Mouse (Mus musculus): ENCODE measurements around the gene Cmtm7. TPM values are rescaled to one million over a fixed set of nuclear protein-coding genes. Genes with fewer than 3 reads are reported as not detected.

Cmtm7 gene
- polyA plus RNA-seq (2015; fragmentation: Nextera tagmentation; extraction: Ambion mirVana): 107 and 118 TPM in 2 replicates

- WGBS: 1% methylated on average over 54 of the region's 54 CpGs
- ATAC-seq (ENCODE audit: extremely low read depth, insufficient number of reproducible peaks, low FRiP score, low TSS enrichment): peak; percentile 69; the same call in 1 of the 2 replicates
- Histone ChIP-seq H3K4me1 (peaks cover 34% of the 10 kb centered on the region), H3K4me2 (peak within 1 kb of the TSS; percentile 94), H3K27ac (replicated peaks) (peak within 1 kb of the TSS; percentile 86), H3K4me3 (peak within 1 kb of the TSS; percentile 75), H3K9ac (peak within 1 kb of the TSS; percentile 86), H3K27me3 (replicated peaks) (no peaks in the 10 kb centered on the region), H3K36me3 (peaks cover 7% of the 10 kb centered on the region; the same call in 1 of the 2 replicates), H3K9me3 (no peaks in the 10 kb centered on the region)
Observed at GRCm38 (mm10) chr9:114781526-114782212, at the start of gene Cmtm7. Cmtm7 (minus strand) TSS chr9:114781856.

- 56% methylated on average over 7 of the region's 7 CpGs for WGBS
- H3K4me2 ChIP-seq: no peak overlapping the region
- H3K9me3 ChIP-seq: no peaks in the 10 kb centered on the region
- ATAC-seq (ENCODE audit: extremely low read depth, insufficient number of reproducible peaks, low FRiP score, low TSS enrichment): no peak
- H3K4me1 ChIP-seq: peaks cover 10% of the 10 kb centered on the region; the same call in 1 of the 2 replicates
- H3K4me3 ChIP-seq: no peak overlapping the region
- no peak overlapping the region for H3K9ac ChIP-seq
- H3K27ac ChIP-seq (replicated peaks): no peak overlapping the region
- no peaks in the 10 kb centered on the region for H3K36me3 ChIP-seq
- no peaks in the 10 kb centered on the region for H3K27me3 ChIP-seq (replicated peaks)
Observed at GRCm38 (mm10) chr9:114830351-114830750, 48.7 kb upstream of the Cmtm7 start.

GRCm38 (mm10) chr9:114829669-114830068, 48.0 kb upstream of the Cmtm7 start:
- H3K27ac ChIP-seq (replicated peaks): no peak overlapping the region
- H3K9ac ChIP-seq: no peak overlapping the region
- 84% methylated on average over 8 of the region's 8 CpGs for WGBS
- H3K4me2 ChIP-seq: no peak overlapping the region
- H3K27me3 ChIP-seq (replicated peaks): no peaks in the 10 kb centered on the region
- no peaks in the 10 kb centered on the region for H3K36me3 ChIP-seq
- peaks cover 10% of the 10 kb centered on the region; the same call in 1 of the 2 replicates for H3K4me1 ChIP-seq
- no peaks in the 10 kb centered on the region for H3K9me3 ChIP-seq
- ATAC-seq (ENCODE audit: extremely low read depth, insufficient number of reproducible peaks, low FRiP score, low TSS enrichment): no peak
- no peak overlapping the region for H3K4me3 ChIP-seq

- Histone ChIP-seq H3K27me3 (replicated peaks) (no peaks in the 10 kb centered on the region), H3K9me3 (no peaks in the 10 kb centered on the region), H3K27ac (replicated peaks) (no peak overlapping the region), H3K9ac (no peak overlapping the region), H3K4me3 (no peak overlapping the region), H3K4me1 (peaks cover 10% of the 10 kb centered on the region; the same call in 1 of the 2 replicates), H3K4me2 (no peak overlapping the region), H3K36me3 (no peaks in the 10 kb centered on the region)
- no peak for ATAC-seq (ENCODE audit: extremely low read depth, insufficient number of reproducible peaks, low FRiP score, low TSS enrichment)
- 91% methylated on average over 6 of the region's 6 CpGs for WGBS
Observed at GRCm38 (mm10) chr9:114828377-114828776, 46.7 kb upstream of the Cmtm7 start.

GRCm38 (mm10) chr9:114827242-114827852, 45.7 kb upstream of the Cmtm7 start:
- 37% methylated on average over 1 of the region's 1 CpGs for WGBS
- no peak for ATAC-seq (ENCODE audit: extremely low read depth, insufficient number of reproducible peaks, low FRiP score, low TSS enrichment)

GRCm38 (mm10) chr9:114824166-114824565, 42.5 kb upstream of the Cmtm7 start:
- ATAC-seq (ENCODE audit: extremely low read depth, insufficient number of reproducible peaks, low FRiP score, low TSS enrichment): no peak
- Histone ChIP-seq H3K27ac (replicated peaks) (no peak overlapping the region), H3K4me3 (no peak overlapping the region), H3K9ac (no peak overlapping the region), H3K36me3 (no peaks in the 10 kb centered on the region), H3K27me3 (replicated peaks) (no peaks in the 10 kb centered on the region), H3K4me2 (no peak overlapping the region), H3K9me3 (no peaks in the 10 kb centered on the region), H3K4me1 (peaks cover 10% of the 10 kb centered on the region; the same call in 1 of the 2 replicates)
- WGBS: 87% methylated on average over 7 of the region's 7 CpGs

More at GRCm38 (mm10) chr9:114827242-114827852, 45.7 kb upstream of the Cmtm7 start:
- Histone ChIP-seq H3K36me3 (no peaks in the 10 kb centered on the region), H3K4me3 (no peak overlapping the region), H3K27me3 (replicated peaks) (no peaks in the 10 kb centered on the region), H3K9ac (no peak overlapping the region), H3K4me1 (peaks cover 10% of the 10 kb centered on the region; the same call in 1 of the 2 replicates), H3K9me3 (no peaks in the 10 kb centered on the region), H3K27ac (replicated peaks) (no peak overlapping the region), H3K4me2 (no peak overlapping the region)

GRCm38 (mm10) chr9:114821548-114822289, 40.1 kb upstream of the Cmtm7 start:
- ATAC-seq (ENCODE audit: extremely low read depth, insufficient number of reproducible peaks, low FRiP score, low TSS enrichment): no peak
- Histone ChIP-seq H3K4me1 (no peaks in the 10 kb centered on the region), H3K27ac (replicated peaks) (no peak overlapping the region), H3K4me3 (no peak overlapping the region), H3K4me2 (no peak overlapping the region), H3K9me3 (no peaks in the 10 kb centered on the region), H3K9ac (no peak overlapping the region), H3K27me3 (replicated peaks) (no peaks in the 10 kb centered on the region), H3K36me3 (no peaks in the 10 kb centered on the region)
- 83% methylated on average over 15 of the region's 15 CpGs for WGBS

- H3K9ac ChIP-seq: no peak overlapping the region
- 69% methylated on average over 3 of the region's 3 CpGs for WGBS
- no peak for ATAC-seq (ENCODE audit: extremely low read depth, insufficient number of reproducible peaks, low FRiP score, low TSS enrichment)
Observed at GRCm38 (mm10) chr9:114818918-114819317, 37.3 kb upstream of the Cmtm7 start.

GRCm38 (mm10) chr9:114817012-114817411, 35.4 kb upstream of the Cmtm7 start:
- H3K4me2 ChIP-seq: no peak overlapping the region
- H3K4me3 ChIP-seq: no peak overlapping the region
- no peaks in the 10 kb centered on the region for H3K4me1 ChIP-seq
- 73% methylated on average over 7 of the region's 7 CpGs for WGBS
- H3K9me3 ChIP-seq: no peaks in the 10 kb centered on the region
- H3K27me3 ChIP-seq (replicated peaks): no peaks in the 10 kb centered on the region
- no peak overlapping the region for H3K9ac ChIP-seq
- H3K27ac ChIP-seq (replicated peaks): no peak overlapping the region
- ATAC-seq (ENCODE audit: extremely low read depth, insufficient number of reproducible peaks, low FRiP score, low TSS enrichment): no peak
- H3K36me3 ChIP-seq: no peaks in the 10 kb centered on the region

More at GRCm38 (mm10) chr9:114818918-114819317, 37.3 kb upstream of the Cmtm7 start:
- no peak overlapping the region for H3K27ac ChIP-seq (replicated peaks)
- H3K27me3 ChIP-seq (replicated peaks): no peaks in the 10 kb centered on the region
- H3K4me3 ChIP-seq: no peak overlapping the region
- H3K36me3 ChIP-seq: no peaks in the 10 kb centered on the region
- H3K9me3 ChIP-seq: no peaks in the 10 kb centered on the region
- no peak overlapping the region for H3K4me2 ChIP-seq
- H3K4me1 ChIP-seq: no peaks in the 10 kb centered on the region

GRCm38 (mm10) chr9:114816121-114816520, 34.5 kb upstream of the Cmtm7 start:
- WGBS: 90% methylated on average over 7 of the region's 7 CpGs
- no peaks in the 10 kb centered on the region for H3K36me3 ChIP-seq

GRCm38 (mm10) chr9:114815315-114815714, 33.7 kb upstream of the Cmtm7 start:
- Histone ChIP-seq H3K27ac (replicated peaks) (no peak overlapping the region), H3K4me3 (no peak overlapping the region), H3K9me3 (no peaks in the 10 kb centered on the region), H3K27me3 (replicated peaks) (no peaks in the 10 kb centered on the region), H3K4me1 (peaks cover 3% of the 10 kb centered on the region; the same call in 1 of the 2 replicates), H3K36me3 (no peaks in the 10 kb centered on the region), H3K9ac (no peak overlapping the region), H3K4me2 (no peak overlapping the region)
- WGBS: 52% methylated on average over 4 of the region's 4 CpGs
- ATAC-seq (ENCODE audit: extremely low read depth, insufficient number of reproducible peaks, low FRiP score, low TSS enrichment): no peak

More at GRCm38 (mm10) chr9:114816121-114816520, 34.5 kb upstream of the Cmtm7 start:
- no peak overlapping the region for H3K9ac ChIP-seq
- no peaks in the 10 kb centered on the region for H3K27me3 ChIP-seq (replicated peaks)
- H3K27ac ChIP-seq (replicated peaks): no peak overlapping the region
- no peak overlapping the region for H3K4me2 ChIP-seq
- H3K4me3 ChIP-seq: no peak overlapping the region
- H3K4me1 ChIP-seq: peaks cover 3% of the 10 kb centered on the region; the same call in 1 of the 2 replicates
- ATAC-seq (ENCODE audit: extremely low read depth, insufficient number of reproducible peaks, low FRiP score, low TSS enrichment): no peak
- no peaks in the 10 kb centered on the region for H3K9me3 ChIP-seq

All from heart, embryonic 13.5 days (tissue).